Mouse (Mus musculus) adrenal gland (tissue): Measurements from ENCODE around the gene Mbtd1.
"Not testable (repeated sequence)": the region's sequence is repeated elsewhere in the genome, so short reads cannot be mapped to it uniquely, and the experiment has no call there.

Experiments
- intact Hi-C: fragments of 180-260 bp; cut with DNase I; formaldehyde crosslinking; loops from one replicate; pipeline ENCODE4 v1.15.1; 2025
- long read RNA-seq, 2 experiments: library from polyadenylated mRNA; unstranded; transcript quantifications; one replicate each; pipeline ENCODE4 v2.0.0; 2020; ENCODE audit warnings: borderline replicate concordance in 1 of 2; ENCODE audit not compliant: insufficient replicate concordance in 1 of 2

The Mbtd1 gene
- long read RNA-seq, experiment 1, partial matches to known transcripts: 0 of 3 reads
- long read RNA-seq, experiment 1, other reads (novel, unspliced or antisense): 3 of 3 reads
- long read RNA-seq, experiment 2, partial matches to known transcripts: 0 of 5 reads
- long read RNA-seq, experiment 2, other reads (novel, unspliced or antisense): 5 of 5 reads

GRCm38 (mm10) chr11:93885572-93886410 lies at the start of gene Mbtd1, which contains the start of gene Utp18:
Mbtd1 (plus strand) TSS chr11:93885852.
Utp18 (minus strand) TSS chr11:93885766.
- intact Hi-C loops: no loop called here

- intact Hi-C loops: no loop called here
These were observed 38.3 kb upstream of the Mbtd1 start for GRCm38 (mm10) chr11:93847342-93847741.

- intact Hi-C loops: no loop called here
These were observed 33.1 kb upstream of the Mbtd1 start for GRCm38 (mm10) chr11:93852546-93852945.

DNA sequence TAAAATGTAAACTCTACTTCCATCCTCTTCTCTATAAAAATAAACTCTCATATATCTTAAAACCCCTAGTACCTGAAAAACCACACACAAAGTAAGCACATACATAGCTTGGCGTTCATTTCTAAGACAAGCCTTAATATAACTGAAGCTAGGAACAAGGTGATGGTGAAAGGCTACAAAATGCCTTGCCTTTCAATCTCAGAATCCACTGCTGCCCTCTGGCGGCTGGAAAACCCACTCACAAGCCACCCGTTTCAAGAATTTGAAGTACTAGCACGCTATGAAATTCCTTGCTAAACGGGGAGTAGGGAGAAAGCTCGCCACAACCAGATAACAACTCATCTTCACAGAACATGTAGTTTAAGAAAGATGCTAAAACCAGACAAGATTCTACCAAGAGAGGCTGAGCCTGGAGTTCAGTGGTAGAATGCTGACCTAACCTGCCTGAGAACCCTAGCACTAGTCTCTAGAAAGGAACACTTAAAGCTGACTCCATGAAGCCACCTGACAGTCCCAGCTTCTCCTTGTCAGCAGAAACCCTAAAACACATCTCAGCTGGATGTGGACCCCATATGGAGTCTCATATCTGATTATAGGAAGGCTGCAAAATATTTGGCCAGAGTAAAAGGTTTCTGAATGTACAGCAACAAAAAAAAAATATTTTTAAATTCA lies 29.2 kb upstream of the Mbtd1 start:
- intact Hi-C loops: no loop called here

- intact Hi-C loops: no loop called here
These were observed 25.0 kb upstream of the Mbtd1 start for GRCm38 (mm10) chr11:93860540-93861172.

- intact Hi-C loops: no loop called here
These were observed 24.5 kb upstream of the Mbtd1 start for GRCm38 (mm10) chr11:93861193-93861592.

GRCm38 (mm10) chr11:93862045-93862623 lies 23.5 kb upstream of the Mbtd1 start:
- intact Hi-C loops: no loop called here

DNA sequence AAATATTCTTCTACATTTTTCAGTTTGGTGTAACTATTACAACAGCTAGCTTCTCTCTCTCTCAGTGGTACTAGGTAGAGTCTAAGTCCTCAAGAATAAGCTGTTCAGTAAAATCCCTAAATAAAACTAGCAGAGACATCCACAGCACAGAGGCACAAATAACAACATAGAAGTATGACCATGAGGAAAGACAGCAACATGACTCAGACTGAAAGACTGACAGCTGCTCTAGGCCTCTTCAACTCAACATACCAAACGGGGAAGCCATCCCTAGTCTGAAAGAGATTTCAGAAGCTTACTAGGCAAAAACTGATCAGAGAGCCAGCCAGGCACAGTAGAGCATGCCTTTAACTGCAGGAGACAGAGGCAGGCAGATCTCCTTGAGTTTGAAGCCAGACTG lies 23.0 kb upstream of the Mbtd1 start:
- intact Hi-C loops: no loop called here

- intact Hi-C loops: no loop called here
These were observed 1.6 kb upstream of the Mbtd1 start for GRCm38 (mm10) chr11:93884068-93884467.

DNA sequence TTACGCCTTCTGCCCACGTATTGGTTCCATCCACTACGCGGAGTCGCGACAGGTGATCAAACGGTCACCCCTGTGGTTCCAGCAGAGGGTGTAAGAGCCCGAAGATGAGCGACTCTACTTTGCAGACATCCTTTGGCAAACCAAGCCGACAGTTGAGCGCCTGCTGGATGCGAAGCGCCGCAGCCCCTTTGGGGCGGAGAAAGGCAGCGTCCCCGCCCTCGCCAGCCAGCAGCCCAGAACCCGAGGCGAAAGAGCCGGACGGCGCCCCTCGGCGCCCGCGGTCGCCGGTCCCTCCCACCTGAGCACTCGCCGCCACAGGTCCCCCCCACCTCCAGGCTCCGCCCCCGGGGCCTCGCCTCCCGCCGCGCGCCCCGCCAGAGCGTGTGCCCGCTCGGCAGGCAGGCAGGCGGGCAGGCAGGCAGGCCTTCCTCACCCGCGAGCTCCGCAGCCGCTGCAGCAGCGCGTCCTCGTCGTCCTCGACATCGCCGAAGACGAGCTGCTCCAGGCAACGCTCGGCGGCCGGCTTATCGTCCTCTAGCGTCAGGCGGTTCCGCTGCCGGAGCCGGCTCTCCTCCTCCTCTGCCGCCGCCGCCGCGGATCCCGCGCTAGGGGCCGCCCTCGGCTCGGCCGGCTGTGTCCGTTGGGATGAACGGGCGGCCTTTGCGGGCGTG lies 616 bp upstream of the Mbtd1 start:
- intact Hi-C loops: no loop called here

GRCm38 (mm10) chr11:93886411-93887079 lies 893 bp downstream of the Mbtd1 start:
- intact Hi-C loops: no loop called here

GRCm38 (mm10) chr11:93887080-93887447 lies 1.4 kb downstream of the Mbtd1 start:
- intact Hi-C loops: no loop called here

DNA sequence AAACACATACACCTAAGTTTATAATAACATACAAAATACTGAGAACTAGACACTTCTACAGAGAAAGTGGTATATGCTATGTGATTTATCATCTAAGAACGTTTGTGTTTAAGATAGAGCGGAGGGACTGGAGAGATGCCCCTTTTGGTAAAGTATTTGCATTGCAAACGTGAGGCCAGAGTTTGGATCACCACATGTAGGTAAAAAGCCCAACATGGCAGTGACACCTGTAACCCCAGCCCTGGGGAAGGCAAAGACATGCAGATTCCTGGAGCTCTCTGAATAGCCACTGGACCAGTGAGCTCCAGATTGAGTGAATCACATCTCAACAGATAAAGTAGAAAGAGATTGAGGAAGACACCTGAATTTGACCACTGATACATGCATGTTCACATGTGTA lies 12.1 kb downstream of the Mbtd1 start:
- intact Hi-C loops: no loop called here

DNA sequence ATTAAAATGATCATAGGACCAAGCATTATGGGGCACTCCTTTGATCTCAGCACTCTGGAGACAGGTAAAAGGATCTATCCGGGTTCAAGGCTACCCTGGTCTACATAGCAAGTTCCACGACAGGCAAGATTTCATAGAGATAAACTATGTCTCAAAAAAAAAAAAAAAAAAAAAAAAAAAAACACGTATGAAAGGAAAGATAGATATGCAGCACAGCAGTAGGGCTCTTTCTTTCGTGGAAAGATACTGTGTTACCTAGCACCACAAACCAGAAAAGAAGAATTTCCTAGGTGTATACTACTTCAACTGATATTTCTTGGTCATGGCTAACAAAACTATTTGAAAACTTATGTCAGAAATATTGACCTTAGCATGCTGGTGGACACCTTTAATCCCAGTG lies 21.2 kb downstream of the Mbtd1 start:
- intact Hi-C loops: no loop called here

GRCm38 (mm10) chr11:93907839-93908238 lies 22.2 kb downstream of the Mbtd1 start:
- intact Hi-C loops: no loop called here

DNA sequence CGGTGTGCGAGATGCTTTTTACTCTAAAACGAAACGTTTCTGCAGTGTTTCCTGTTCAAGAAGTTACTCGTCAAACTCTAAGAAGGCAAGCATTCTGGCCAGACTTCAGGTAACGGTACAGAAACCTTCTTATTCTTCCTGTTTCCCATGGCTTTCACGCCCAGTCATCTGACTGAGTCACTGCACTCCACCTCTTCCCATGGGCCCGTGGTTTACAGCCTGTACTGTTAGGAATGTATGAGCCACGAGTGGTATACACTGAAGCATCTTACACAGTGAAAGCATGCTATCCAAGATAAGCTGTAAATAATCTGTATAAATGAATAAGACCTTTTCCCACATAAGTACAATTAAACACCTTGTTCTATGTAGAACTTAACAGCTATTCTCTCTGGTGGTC lies 23.2 kb downstream of the Mbtd1 start:
- intact Hi-C loops: no loop called here

DNA sequence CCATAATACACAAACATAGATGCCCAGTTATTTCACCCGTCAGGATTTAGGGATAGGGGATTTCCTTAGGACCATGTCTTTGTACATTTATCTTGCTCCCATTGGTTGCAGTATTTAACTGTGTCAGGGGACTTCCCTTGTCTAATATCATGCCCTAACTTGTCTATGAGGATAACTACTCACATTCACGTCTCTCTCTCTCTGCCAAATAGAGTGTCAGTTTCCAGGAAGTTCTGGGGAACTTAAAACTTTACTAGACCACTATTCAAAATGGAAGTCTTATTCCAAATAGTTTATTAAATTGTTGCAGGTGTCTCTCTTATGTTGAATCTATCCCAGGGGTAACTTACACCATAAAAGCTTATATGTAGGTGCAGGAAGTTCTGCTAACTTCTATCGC lies 26.0 kb downstream of the Mbtd1 start:
- intact Hi-C loops: no loop called here

- intact Hi-C loops: not testable (repeated sequence)
These were observed 29.4 kb downstream of the Mbtd1 start for GRCm38 (mm10) chr11:93915019-93915418.

DNA sequence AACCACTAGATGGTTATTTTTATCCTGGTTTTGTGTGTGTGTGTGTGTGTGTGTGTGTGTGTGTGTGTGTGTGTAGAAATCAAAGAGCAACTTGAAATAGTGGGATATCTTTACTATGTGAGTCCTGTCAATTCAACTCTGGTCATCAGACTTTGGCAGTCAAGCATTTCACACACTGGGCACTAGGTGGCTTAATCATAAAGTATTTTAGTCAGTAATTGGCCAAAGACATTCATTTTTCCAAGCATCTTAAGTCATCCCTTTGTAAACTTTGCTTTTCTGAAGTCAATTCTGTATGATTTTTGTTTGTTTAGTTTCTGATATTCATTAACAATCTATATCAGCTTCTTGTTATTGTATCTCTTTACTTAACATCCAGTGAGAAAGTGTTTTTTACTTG lies 43.5 kb downstream of the Mbtd1 start:
- intact Hi-C loops: no loop called here

GRCm38 (mm10) chr11:93940906-93941305 lies 55.3 kb downstream of the Mbtd1 start:
- intact Hi-C loops: no loop called here
